Mouse (Mus musculus) lung, postnatal 4 days (tissue): ENCODE measurements around the gene Olfm3.

Source experiments
- DNase-seq, 2 experiments: peaks; one replicate each; pipeline ENCODE4 v3.0.0; 2021

Olfm3 gene

DNA sequence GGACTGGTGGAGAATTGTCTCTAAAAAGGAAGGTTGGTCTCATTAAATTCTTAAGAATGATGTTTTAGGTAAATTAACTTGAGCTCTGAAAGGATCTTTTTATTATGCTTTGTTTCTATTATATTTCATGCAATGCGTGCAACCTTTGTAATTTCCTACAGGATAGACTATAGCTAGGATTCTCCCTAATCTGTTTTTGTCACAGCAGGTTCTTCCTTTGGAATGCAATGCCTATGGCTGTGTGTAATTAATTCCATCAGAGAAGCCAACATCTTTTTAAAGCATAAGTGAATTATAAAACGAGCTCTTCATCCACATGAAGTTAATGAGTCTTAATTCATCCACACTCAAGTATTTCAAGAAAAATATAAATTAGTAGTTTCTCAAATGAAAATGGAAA, 177.5 kb downstream of the Olfm3 start:
- no peak for DNase-seq

DNA sequence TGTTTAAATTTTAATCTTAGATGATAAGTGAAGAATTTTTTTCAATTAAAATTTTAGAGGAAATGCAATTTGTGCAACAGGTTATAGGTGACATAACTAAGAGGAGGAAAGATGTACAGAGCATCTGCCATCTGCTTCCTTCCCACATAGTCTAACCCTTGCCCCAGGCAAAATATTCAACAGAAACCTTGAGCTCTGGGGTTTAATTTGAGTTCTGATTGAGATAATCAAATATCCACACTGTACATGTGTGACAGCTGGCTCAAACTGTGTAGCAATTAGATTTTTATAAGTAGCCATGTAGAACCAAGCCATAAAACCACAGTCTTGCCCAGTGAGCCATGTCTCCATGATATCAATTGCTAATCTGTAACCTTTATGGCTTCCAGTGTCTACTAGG, 179.1 kb downstream of the Olfm3 start:
- DNase-seq, result no peak

GRCm38 (mm10) chr3:115088281-115088680, 184.4 kb downstream of the Olfm3 start:
- DNase-seq, result no peak

GRCm38 (mm10) chr3:115090670-115091069, 186.8 kb downstream of the Olfm3 start:
- DNase-seq, result no peak

- no peak for DNase-seq
Measured at GRCm38 (mm10) chr3:115095496-115095895, 191.6 kb downstream of the Olfm3 start.

GRCm38 (mm10) chr3:115099590-115099989, 195.7 kb downstream of the Olfm3 start:
- DNase-seq, result no peak

DNA sequence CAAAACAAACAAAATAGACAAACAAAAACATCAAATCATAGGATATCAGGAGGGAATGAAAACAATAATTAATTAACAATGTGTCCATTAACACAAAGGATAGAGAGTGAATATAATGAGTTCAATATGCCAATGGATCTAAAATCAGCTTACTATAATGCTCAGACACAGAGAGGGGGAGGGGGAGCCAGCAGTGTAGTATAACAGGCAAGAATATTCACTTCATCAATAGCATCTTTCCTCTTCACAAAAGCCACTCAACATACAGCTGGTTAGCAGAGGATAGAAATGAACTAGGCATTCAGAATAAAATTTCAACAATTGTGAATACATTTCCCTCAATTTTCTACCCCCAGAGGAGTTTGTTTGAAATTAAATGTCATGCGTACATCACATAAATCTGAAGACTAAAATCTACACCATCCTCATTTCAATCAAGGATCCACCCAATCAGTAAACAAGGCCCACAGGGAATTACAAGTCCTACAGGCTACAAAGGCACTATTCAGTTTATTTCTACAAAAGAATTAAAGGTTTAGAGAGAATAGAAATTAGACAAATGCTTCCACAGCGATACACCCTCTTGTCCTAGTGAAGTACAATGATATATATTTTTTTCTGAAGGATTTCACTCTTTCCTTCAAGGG, 200.4 kb downstream of the Olfm3 start:
- DNase-seq, result no peak

GRCm38 (mm10) chr3:115104802-115105493, 201.1 kb downstream of the Olfm3 start:
- no peak for DNase-seq

DNA sequence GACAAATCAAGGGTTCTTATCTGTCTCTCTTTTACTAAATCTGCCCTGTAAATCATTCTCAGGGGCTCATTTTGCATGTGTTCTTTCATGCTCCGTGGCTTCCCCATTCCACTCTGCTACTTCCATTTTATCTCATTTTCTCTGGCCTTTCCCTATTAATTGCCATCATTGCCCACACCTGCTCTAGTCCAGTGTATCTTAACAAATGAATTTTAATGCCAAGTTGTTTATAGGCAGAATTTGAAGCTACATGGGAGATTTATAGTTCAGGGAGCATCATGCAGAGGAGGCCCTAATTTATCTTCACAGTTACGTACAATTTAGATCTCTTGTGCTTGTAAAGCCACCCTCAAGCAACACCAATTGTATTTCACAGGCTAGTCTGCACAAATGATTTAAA, 241.8 kb downstream of the Olfm3 start:
- DNase-seq, result no peak

- no peak for DNase-seq
Measured at GRCm38 (mm10) chr3:115146244-115146643, 242.4 kb downstream of the Olfm3 start.

DNA sequence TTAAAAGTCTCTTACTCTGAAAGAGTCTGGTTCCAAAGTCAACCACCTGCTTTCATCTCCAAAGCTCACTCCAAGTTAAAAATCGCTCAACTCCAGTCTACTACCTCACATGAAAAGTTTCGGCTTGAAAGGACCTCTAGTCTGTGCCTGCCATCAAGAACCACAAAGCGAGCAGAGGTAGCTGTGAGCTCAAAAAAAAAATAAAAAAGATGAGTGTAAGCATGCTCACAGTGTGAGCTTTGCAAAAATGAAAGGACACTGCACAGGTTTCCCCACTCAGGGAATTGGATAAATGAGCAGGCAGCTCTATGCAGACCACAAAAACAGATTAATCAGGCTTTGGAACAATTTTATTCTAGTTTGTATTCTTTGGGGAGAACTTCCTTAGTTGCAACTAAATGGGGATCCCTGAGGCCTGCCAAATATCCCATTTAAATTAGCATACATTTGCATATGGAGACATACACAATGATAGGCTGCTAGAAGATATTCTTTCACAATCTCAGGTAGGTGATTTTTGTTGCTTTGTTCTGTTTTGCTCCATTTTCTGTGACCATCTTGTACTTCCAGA, 255.1 kb downstream of the Olfm3 start:
- no peak for DNase-seq

DNA sequence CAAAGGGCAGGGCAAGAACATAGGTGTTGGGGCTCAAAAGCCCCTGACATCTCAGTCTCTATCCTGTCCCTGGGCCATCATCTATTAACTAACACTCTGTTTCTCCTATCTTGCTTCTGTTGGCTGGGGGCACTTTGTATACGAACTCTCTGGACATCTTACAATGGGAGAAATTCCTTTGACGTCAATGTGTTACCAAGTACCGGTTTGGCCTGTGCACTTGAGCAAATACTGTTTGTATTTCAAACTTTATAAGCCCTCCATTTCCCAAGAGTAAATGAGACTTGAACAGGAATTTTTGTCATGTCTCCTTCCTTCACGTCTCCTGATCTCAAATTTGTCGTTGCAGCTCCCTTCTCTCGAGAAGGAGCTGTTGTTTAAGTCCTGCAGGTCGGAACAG, 270.7 kb downstream of the Olfm3 start:
- no peak for DNase-seq
